Mouse (Mus musculus) heart, adult 2 months (tissue): ENCODE data around the gene Tnk2.

Experiments used
- CTCF ChIP-seq: fragments of 200-600 bp; IDR thresholded peaks from 2 replicates; pipeline ENCODE4 v1.8.1; 2022; ENCODE audit warnings: antibody characterized with exemption, mild to moderate bottlenecking, moderate library complexity
- EP300 ChIP-seq: fragments of 200-500 bp; IDR thresholded peaks from 2 replicates; pipeline ENCODE4 v1.6.1; 2011; ENCODE audit warnings: low read depth, low read length, control low read depth; ENCODE audit not compliant: insufficient read depth
- POLR2A ChIP-seq: fragments of 200-500 bp; IDR thresholded peaks from 2 replicates; pipeline ENCODE4 v1.6.1; 2011; ENCODE audit warnings: mild to moderate bottlenecking, low read depth, low read length, control low read depth; ENCODE audit not compliant: insufficient read depth

- TF ChIP-seq CTCF = no peak
- TF ChIP-seq POLR2A = no peak
- no peak for TF ChIP-seq EP300
Measured at GRCm38 (mm10) chr16:32677040-32677700, 33.5 kb downstream of the Tnk2 start.
